Mouse (Mus musculus): ENCODE measurements around the gene Elmo3. TPM values are rescaled to one million over a fixed set of nuclear protein-coding genes. Genes with fewer than 3 reads are reported as not detected.

Gene Elmo3
- total RNA-seq, 1 experiment from 2014 or later = 1.3 TPM

- no peak for ATAC-seq (replicated peaks; ENCODE audit: insufficient number of reproducible peaks, low FRiP score, low TSS enrichment, poor library complexity, severe bottlenecking)
Measured at GRCm38 (mm10) chr8:105294776-105295175, 10.6 kb upstream of the Elmo3 start.

GRCm38 (mm10) chr8:105295256-105295655 is 10.1 kb upstream of the Elmo3 start:
- ATAC-seq (replicated peaks; ENCODE audit: insufficient number of reproducible peaks, low FRiP score, low TSS enrichment, poor library complexity, severe bottlenecking) = no peak

DNA sequence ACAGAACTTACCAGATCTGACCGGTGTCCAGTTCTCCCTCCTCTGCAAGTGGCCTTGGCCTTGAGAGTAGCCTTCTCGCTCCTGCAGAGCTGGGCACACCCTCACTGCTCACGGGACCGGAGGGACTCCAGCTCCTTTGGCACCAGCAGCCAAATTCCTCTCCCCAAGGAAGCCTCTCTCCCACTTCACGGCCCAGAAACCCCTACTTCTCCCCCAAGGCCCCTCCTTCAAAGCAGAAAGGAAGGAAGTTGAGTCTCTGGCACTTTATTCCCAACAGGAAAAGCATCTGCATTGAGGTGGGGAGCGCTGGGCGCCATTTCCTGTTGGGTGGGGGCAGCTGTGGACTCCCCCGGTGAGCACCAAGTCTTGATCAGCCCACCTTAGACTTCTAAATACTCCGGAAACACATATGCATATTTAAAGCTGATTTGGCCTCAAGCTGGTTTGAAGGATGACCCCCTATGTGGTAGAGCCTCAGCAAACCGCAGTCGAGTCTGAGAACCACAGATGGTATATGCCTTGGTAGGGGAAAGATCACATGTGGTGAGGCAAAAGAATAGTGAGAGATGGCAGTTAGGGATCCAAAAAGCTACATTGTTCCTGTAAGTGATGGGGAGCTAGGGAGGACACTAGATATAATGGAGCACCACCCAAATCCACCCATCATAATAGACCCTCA is 9.4 kb upstream of the Elmo3 start, which contains the start of gene Exoc3l:
Gene Exoc3l, minus strand, starts transcription at position 207 of the 679 bp plus-strand sequence.
- no peak for ATAC-seq (replicated peaks; ENCODE audit: insufficient number of reproducible peaks, low FRiP score, low TSS enrichment, poor library complexity, severe bottlenecking)

- peak; percentile 87 for ATAC-seq (replicated peaks; ENCODE audit: insufficient number of reproducible peaks, low FRiP score, low TSS enrichment, poor library complexity, severe bottlenecking)
Measured at GRCm38 (mm10) chr8:105297511-105298192, 7.7 kb upstream of the Elmo3 start, which contains the start of gene E2f4. Gene E2f4 (plus strand): TSS chr8:105297663.

DNA sequence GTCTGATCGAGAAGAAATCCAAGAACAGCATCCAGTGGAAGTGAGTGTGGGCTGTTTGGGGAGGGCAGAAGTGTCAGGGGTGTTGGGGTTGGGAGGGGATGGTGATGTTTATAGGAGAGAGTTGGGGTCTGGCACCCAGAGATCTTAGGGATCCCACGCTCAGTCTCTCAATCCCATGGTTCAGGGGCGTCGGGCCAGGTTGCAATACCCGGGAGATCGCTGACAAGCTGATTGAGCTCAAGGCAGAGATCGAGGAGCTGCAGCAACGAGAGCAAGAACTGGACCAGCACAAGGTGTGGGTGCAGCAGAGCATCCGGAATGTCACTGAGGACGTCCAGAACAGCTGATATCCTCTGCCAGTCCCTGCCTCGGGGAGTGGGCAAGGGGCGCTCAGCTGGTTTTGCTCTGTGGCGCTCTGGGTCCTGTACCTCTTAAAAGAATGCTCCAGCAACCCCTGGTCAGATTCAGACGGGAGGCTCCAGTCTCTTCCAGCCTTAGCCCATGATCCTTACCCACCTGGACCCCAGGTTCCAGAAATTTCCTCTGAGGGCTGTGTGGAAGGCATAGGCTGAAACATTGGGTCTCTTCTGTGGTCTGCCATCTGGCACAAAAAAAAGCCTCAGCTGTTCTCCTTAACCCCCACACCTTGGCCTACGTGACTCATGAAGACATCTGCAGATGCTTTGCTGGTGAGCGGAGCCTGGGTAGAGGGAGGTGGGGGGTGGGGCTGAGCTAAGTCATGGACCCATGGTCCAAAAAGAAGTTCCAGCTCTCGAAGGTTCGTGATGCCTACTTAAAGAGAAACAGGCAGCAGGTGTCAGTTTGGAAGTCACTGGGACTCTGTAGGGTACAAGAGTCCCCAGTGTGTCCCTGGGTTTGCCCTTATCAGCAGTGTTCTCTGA is 6.8 kb upstream of the Elmo3 start:
- no peak for ATAC-seq (replicated peaks; ENCODE audit: insufficient number of reproducible peaks, low FRiP score, low TSS enrichment, poor library complexity, severe bottlenecking)

DNA sequence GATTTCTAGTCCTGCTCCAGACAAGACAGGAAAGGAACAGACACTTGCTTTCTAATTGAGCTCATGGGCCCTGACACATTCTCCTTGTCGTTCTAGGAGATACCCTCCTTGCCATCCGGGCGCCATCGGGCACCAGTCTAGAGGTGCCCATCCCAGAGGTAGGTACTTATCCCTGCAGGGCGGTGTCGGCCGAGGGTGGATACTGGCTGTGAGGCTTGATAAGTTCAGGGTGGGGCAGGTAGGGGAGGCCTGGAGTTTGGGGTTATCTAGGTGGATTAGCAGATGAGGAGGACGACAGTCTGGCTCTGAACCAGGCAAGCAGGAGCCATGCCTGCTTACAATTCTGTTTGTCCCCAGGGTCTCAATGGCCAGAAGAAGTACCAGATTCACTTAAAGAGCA is 5.4 kb upstream of the Elmo3 start:
- no peak for ATAC-seq (replicated peaks; ENCODE audit: insufficient number of reproducible peaks, low FRiP score, low TSS enrichment, poor library complexity, severe bottlenecking)

DNA sequence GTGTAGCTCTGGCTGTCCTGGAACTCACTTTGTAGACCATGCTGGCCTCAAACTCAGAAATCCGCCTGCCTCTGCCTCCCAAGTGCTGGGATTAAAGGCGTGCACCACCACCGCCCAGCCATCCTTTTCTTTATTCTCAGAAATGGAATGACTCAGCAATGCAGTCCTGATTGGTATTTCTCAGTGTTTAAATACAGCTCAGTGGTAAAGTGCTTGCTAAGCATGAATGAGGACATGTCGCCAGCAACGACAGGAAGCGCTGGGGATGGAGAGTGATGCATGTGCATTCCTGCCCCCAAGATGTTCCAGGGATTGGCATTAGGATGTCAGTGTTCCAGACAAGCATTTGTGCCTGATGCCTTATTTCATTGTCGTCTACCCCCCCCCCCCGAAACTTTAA is 2.0 kb upstream of the Elmo3 start:
- no peak for ATAC-seq (replicated peaks; ENCODE audit: insufficient number of reproducible peaks, low FRiP score, low TSS enrichment, poor library complexity, severe bottlenecking)

DNA sequence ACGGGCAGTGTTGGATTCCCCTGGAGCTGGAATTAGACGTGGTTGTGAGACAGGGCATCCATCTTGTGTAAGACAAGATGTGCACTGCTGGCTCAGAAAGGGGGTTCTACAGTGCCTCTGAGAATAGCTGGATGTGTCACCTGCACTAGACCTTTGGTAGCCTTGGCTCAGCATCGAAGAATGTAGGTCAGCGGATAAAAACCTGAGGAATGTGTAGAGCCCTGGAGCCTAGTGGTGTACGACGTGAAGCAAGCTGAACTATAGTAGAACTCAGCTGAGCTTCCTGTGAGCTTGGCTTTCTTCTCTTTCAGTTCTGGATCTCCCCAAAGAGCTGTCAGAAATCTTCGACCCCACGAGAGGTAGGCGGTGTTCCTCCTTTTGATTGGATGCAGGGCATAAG is 1.5 kb upstream of the Elmo3 start:
- ATAC-seq (replicated peaks; ENCODE audit: insufficient number of reproducible peaks, low FRiP score, low TSS enrichment, poor library complexity, severe bottlenecking) = no peak

DNA sequence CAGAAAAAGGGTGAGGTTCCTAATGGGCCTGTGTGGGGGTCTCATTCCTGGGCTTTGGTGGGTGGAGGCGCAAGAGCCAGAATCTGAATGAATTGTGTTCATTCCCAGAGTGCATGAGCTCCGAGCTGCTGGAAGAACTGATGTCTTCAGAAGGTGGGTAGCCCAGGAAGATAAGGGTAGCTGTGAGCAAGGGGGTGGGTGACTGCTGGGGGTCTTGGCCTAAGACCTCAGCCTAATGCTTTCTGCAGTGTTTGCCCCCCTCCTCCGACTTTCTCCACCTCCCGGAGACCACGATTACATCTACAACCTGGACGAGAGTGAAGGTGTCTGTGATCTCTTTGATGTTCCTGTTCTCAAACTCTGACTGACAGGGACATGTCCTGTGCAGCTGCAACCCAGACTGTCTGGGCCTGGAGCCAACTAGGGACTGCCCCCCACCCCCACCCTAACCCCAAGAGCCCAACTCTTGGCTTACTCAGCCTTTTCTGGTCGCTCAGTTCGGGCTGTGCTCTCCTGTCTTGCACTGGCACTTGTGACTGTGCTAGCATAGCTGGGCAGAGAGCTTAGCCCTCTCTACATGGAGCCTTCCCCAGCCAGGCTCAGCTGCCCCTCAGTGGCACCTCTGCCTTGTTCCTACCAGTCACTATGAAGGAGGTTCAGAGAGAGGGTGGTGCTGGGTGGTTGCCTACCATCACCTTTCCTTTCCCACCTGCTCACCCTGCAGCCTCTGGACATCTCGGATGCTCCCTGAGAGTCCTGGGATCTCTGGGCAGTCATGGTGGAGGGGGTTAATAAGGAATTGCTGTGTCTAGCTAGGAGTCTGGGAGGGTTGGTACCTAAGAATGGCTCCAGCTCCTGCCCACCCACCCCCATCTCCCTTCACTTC is 833 bp upstream of the Elmo3 start:
- ATAC-seq (replicated peaks; ENCODE audit: insufficient number of reproducible peaks, low FRiP score, low TSS enrichment, poor library complexity, severe bottlenecking) = no peak

GRCm38 (mm10) chr8:105306146-105306691 is 818 bp downstream of the Elmo3 start:
- ATAC-seq (replicated peaks; ENCODE audit: insufficient number of reproducible peaks, low FRiP score, low TSS enrichment, poor library complexity, severe bottlenecking) = no peak

DNA sequence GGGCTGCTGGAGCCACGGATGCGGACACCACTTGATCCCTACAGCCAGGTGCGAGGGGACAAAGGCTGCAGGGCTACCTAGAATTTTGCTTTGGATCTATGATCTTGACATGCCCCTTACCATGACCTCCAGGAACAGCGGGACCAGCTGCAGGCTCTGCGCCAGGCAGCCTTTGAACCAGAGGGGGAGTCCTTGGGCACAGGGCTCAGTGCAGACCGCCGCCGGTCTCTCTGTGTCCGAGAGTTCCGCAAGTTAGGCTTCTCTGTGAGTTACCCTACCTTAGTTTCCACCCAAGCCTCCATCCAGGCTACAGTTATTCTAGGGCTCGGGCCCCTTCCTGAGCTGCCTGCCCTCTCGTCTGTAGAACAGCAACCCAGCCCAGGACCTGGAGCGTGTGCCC is 2.3 kb downstream of the Elmo3 start:
- ATAC-seq (replicated peaks; ENCODE audit: insufficient number of reproducible peaks, low FRiP score, low TSS enrichment, poor library complexity, severe bottlenecking) = no peak

GRCm38 (mm10) chr8:105308428-105308827 is 3.0 kb downstream of the Elmo3 start:
- no peak for ATAC-seq (replicated peaks; ENCODE audit: insufficient number of reproducible peaks, low FRiP score, low TSS enrichment, poor library complexity, severe bottlenecking)

DNA sequence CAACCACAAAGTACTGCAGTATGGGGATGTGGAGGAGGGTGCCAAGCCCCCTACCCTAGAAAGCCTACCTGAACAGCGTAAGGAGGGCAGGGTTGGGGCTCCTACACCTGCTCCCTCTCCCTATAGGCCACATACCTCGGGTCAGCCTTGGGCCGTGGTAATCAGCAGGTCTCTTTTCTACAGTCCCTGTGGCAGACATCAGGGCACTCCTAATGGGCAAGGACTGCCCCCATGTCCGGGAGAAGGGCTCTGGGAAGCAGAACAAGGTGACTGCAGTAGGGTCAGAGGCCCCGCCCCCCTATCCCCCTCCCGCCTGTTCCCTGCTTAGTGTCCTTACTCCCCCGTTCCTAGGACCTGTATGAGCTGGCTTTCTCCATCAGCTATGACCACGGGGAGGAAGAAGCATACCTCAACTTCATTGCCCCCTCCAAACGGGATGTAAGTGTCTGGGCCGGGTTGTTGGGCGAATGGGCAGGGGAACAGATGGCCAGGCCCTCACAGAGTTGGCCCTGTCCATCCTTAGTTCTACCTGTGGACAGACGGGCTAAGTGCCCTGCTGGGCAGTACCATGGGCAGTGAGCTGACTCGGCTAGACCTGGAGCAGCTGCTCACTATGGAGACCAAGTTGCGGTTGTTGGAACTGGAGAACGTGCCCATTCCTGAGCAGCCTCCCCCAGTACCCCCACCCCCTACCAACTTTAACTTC is 3.9 kb downstream of the Elmo3 start:
- ATAC-seq (replicated peaks; ENCODE audit: insufficient number of reproducible peaks, low FRiP score, low TSS enrichment, poor library complexity, severe bottlenecking) = no peak

DNA sequence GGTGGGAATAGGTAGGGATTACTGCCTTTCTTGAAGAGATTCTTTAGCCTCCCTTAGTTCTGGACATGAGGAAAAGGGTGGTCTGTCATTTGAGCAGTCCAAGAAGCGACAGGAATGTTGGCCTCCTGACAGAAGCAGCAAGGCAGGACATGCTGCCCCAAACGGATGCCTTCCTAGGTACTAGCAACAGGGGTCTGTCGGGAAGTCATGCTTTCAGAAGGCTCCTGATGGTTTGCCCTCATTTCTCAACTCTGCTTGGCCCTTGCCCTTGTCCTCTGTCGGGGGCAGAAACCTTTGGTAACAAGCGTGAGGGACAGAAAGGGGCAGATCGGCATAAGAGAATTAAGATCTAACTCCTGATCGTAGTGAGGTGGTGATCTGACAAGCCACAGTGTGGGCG is 4.7 kb downstream of the Elmo3 start:
- no peak for ATAC-seq (replicated peaks; ENCODE audit: insufficient number of reproducible peaks, low FRiP score, low TSS enrichment, poor library complexity, severe bottlenecking)

DNA sequence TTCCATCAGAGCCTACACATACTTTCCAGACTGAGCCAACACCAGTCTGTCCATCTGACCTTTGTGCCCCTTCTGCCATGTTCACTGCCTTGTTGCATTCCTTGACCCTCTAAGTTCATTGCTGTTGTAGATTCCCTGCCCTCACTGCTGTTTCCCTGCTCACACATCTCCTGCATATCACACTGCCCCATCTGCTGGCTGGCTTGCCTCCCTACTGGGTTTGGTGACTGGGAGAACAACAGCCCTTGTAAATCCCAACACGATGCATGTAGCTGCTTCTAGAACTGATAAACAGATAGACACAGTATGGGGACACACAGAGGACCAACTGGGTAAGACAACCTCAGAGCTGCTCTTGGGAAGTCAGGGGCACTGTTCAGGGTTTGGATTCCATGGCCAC is 6.3 kb downstream of the Elmo3 start:
- no peak for ATAC-seq (replicated peaks; ENCODE audit: insufficient number of reproducible peaks, low FRiP score, low TSS enrichment, poor library complexity, severe bottlenecking)

- no peak for ATAC-seq (replicated peaks; ENCODE audit: insufficient number of reproducible peaks, low FRiP score, low TSS enrichment, poor library complexity, severe bottlenecking)
Measured at GRCm38 (mm10) chr8:105312891-105313481, 7.6 kb downstream of the Elmo3 start.

DNA sequence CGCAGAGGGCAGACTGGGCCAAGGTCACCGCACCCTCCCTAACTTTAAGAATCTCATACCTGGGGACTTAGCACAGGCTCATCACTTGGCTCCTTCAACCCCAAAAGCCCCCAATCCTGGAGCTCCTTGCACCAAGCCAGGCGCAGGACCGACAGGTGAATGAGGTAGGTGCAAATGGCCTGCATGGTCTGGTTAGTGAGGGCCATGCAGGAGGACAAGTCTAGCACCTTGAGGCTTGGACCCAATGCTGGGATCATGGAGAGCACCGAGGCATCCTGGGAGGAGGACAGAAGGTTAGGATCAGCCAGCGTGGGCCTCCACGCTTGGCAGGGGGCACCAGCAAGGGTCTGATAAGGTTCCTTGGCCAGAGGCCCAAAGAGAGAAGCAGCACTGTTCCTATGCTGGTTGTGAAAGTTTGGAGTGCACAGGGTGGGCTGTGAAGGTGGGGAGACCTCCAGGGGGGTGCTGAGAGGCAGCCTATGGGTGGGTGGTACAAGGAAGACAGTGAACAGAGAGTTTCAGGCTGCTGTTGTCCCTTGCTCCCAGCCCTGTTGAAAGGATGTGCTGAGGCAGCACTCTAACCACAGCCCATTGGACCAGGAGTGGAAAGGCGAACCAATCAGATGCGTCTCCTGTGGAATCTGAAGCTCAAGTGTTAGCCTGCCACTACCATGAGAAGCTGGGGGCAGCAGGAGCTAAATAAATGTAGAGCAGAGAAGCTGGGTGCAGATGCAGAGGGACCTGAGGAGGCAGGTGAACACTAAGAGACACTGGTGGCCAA is 8.4 kb downstream of the Elmo3 start:
- no peak for ATAC-seq (replicated peaks; ENCODE audit: insufficient number of reproducible peaks, low FRiP score, low TSS enrichment, poor library complexity, severe bottlenecking)

Data from monocyte, adult 5-6 weeks (primary cell).